Mouse (Mus musculus) left cerebral cortex, adult 11 months (tissue): ENCODE data around the gene Tceal1.
A peak's percentile ranks its signal among the peaks of the same experiment; 100 is the strongest.
"Not testable (repeated sequence)": the region's sequence is repeated elsewhere in the genome, so short reads cannot be mapped to it uniquely, and the experiment has no call there.

Experiments
- DNase-seq: peaks from one replicate; pipeline ENCODE4 v3.0.0; 2022; ENCODE audit warnings: low spot score

Gene Tceal1

GRCm38 (mm10) chrX:136707446-136708167 lies at the start of gene Tceal1:
TSS of gene Tceal1 (plus strand) at chrX:136707982.
- peak; percentile 58 for DNase-seq

GRCm38 (mm10) chrX:136666281-136666706 lies 41.5 kb upstream of the Tceal1 start:
- peak; percentile 10 for DNase-seq

GRCm38 (mm10) chrX:136666762-136667464 lies 40.9 kb upstream of the Tceal1 start:
- not testable (repeated sequence) for DNase-seq

- no peak for DNase-seq
These were observed 39.0 kb upstream of the Tceal1 start for GRCm38 (mm10) chrX:136668794-136669193.

- no peak for DNase-seq
These were observed 26.8 kb upstream of the Tceal1 start for GRCm38 (mm10) chrX:136680989-136681388.

GRCm38 (mm10) chrX:136691606-136692293 lies 16.0 kb upstream of the Tceal1 start:
- DNase-seq = not testable (repeated sequence)

GRCm38 (mm10) chrX:136692294-136692675 lies 15.5 kb upstream of the Tceal1 start:
- no peak for DNase-seq

GRCm38 (mm10) chrX:136693196-136693595 lies 14.6 kb upstream of the Tceal1 start:
- no peak for DNase-seq

GRCm38 (mm10) chrX:136708168-136708681 lies 443 bp downstream of the Tceal1 start:
- peak; percentile 7 for DNase-seq

- DNase-seq = no peak
These were observed 1.0 kb downstream of the Tceal1 start for GRCm38 (mm10) chrX:136708782-136709181.

- DNase-seq = not testable (repeated sequence)
These were observed 7.1 kb downstream of the Tceal1 start for GRCm38 (mm10) chrX:136714742-136715474.

GRCm38 (mm10) chrX:136732016-136732415 lies 24.2 kb downstream of the Tceal1 start:
- DNase-seq = no peak

GRCm38 (mm10) chrX:136740087-136740790 lies 32.5 kb downstream of the Tceal1 start:
- DNase-seq = no peak

- peak; percentile 96 for DNase-seq
These were observed 33.2 kb downstream of the Tceal1 start for GRCm38 (mm10) chrX:136740791-136741650.

- peak; percentile 80 for DNase-seq
These were observed 33.9 kb downstream of the Tceal1 start for GRCm38 (mm10) chrX:136741651-136742201.

GRCm38 (mm10) chrX:136742241-136742640 lies 34.5 kb downstream of the Tceal1 start:
- no peak for DNase-seq

- DNase-seq = no peak
These were observed 34.9 kb downstream of the Tceal1 start for GRCm38 (mm10) chrX:136742661-136743103.

- no peak for DNase-seq
These were observed 35.7 kb downstream of the Tceal1 start, which contains the start of gene Morf4l2 for GRCm38 (mm10) chrX:136743459-136743858. TSS of gene Morf4l2 (minus strand) at chrX:136743690.

GRCm38 (mm10) chrX:136744663-136745062 lies 36.9 kb downstream of the Tceal1 start:
- no peak for DNase-seq

GRCm38 (mm10) chrX:136749329-136749728 lies 41.5 kb downstream of the Tceal1 start:
- no peak for DNase-seq
